Mouse (Mus musculus) frontal cortex, postnatal 10 days (tissue): ENCODE results near the gene Il1rap.
A peak's percentile ranks its signal among the peaks of the same experiment; 100 is the strongest.

ENCODE experiments used
- DNase-seq, 2 experiments: peaks; one replicate each; pipeline ENCODE4 v3.0.0; 2022; ENCODE audit warnings: low spot score in 2 of 2, mixed read lengths in 1 of 2

The Il1rap gene

DNA sequence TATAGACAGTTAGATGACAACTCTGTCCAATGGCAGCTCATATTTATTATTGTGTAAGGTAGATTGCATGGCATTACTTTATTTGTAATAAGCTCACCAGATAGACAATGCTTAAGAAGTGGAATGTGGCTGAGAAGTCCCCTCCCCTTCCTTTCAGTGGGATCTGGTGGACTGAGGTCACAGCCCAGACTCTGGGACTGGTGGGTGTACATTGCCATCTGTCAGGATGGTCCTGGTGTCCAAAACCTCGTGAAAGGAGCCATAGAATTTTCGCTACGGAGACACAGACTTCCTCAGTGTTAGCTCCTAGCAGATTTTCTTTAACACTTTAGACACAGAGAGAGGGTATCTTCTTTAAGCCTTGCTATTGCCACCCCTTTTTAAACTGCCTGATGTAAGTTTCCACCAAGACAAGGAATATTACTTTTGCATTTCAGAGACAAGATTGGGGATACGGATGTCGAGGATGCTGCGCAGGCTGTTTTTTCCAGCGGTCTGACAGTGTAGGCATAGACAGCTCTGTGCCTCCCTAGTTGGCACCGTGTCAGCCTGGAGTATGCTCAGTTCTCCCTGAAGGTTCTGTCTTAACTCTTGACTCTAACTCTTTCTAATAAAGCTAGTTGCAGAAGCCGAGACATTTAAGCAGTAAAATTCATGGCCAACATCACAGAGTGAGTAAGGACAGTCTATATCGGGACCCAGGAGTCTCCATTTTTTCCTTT, 31.2 kb downstream of the Il1rap start:
- no peak for DNase-seq

DNA sequence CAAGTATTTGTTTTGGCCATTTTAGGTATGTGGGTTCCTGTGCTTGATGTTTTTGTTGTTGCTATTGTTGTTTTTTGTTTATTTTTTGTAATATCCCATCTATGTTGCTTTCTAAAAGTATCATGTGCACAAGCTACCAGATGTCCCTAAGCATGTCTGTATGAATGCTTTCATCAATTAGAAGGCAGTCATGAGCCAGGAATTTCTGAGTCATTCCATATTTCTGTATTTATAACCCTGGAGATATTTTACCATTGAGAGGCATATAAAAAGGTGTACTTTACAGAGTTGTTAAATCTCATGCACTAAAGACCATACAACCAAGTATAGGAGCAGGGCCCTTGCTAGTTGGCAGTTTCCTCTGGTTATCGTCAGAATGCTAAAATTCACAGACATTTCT, 41.6 kb downstream of the Il1rap start:
- DNase-seq, result no peak

DNA sequence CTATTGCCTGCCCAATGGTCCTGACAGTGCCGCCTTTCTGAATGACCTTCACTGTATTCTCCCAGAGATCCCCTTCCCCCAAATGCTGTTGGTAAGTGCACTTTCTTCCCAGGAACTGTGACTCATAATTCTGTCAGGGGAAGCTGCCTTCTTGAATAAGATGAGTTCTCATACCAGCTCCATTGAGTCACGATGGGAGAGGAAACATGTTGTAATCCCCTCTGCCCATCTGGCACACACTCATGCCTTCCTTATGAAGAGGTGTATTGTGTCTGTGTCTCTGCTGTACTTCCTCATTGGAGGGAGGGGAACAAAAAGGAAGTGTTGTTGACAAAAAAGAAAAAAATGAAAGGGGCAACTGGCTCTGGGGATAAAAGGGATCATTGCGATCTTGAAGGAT, 44.6 kb downstream of the Il1rap start:
- DNase-seq, result no peak

DNA sequence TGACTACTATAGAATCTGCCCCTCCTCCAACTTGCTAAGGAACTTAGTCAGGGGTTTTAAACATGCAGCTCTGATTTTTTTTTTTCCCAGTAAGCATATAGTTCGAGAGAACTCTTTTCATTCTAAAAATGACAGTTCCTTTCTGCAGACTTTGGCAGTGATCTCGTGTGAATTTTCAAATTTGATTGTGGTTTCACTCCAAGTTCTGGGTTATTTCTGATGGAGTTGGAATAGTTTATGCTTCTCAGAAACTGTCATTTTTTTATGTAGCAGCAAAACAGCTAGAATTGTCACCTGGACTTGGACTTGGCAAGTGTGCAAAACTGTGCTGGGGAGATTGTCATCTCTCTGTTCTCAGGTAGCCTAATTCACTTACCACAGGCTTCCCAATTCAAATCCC, 53.3 kb downstream of the Il1rap start:
- DNase-seq, result no peak

DNA sequence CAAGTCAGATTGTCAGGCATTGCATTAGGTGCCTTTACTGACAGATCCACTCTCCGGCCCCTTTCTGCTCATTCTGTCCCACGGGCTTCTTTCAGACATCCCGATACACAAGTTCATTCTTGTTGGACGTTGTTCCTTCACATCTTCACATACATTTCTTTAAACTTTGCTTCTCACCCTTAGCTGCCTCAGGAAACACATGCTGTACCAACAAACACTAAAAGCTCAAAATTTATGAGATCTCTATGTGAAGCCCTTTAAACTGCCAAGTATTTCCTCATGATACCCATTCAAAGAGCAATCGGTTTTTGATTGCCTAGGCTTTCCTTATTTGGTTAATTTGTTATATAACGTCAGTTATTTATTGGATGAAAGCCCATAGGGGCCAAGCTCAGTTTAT, 61.6 kb downstream of the Il1rap start:
- DNase-seq, result no peak

DNA sequence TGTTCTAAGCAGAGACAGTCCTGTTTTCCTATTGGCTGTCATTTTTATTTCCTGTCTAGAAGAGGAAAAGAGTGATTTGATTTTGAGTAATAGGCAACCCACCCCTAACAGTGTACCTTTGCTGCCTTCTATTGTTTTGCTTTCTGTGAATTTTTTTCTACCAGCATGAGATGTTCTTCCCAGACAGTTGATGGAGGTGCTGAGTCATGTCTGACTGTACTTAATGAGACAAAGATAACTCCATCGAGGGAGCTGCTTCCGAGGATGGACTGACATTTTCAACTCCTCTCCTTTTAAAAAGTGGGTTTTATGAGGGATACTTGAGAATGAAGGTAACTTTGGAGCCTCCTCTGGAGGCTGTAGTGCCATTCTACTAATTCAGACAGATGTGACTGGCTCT, 64.6 kb downstream of the Il1rap start:
- DNase-seq, result no peak

DNA sequence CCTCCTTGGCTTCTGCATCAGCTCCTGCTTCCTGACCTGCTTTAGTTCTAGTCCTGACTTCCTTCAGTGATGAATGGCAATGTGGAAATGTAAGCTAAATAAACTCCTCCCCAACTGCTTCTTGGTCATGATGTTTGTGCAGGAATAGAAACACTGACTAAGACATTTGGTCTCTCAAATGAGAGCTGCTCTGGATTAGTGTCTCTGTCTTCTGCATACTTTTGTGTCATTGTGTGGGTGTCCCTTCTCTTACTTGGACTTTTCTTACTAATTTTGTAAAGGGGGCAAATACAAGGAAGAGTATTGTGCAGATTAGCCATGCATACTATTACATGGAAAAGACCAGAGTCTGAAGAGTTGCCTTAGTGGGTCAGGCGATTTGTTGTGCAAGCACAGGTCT, 65.5 kb downstream of the Il1rap start:
- no peak for DNase-seq

DNA sequence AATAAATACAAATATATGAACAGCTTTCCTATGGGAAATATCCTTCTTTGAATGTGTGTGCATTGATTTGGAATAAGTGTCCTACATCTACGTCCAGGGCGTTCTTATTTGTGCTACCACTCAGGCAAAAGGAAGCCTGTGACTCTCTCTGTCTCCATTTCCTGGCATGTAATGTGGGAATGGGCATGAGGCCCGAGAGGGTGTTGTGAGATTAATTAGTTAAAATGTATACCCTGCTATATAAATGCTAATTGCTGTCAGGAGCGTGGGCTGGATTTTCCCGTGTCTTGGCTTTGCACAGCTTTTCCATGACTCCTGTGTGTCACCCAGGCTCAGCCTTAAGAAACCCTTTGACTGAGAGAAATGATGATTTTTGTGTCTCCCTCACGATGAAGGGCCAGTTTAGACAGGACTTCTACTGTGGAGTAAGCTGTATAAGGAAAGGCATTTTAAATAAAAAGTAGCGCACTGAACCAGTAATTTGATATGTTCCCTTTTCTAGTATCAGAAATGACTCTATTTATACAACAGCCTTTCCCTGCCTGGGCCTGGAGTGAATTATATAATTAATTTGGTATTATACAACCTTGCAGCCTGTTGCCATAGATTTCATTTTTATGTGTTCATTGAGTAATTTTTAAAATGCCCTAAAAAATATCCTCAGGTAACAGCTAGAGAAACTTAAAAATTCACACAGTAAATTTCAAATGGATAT, 81.4 kb downstream of the Il1rap start:
- DNase-seq, result peak in 1 of 2 experiments; percentile 9

DNA sequence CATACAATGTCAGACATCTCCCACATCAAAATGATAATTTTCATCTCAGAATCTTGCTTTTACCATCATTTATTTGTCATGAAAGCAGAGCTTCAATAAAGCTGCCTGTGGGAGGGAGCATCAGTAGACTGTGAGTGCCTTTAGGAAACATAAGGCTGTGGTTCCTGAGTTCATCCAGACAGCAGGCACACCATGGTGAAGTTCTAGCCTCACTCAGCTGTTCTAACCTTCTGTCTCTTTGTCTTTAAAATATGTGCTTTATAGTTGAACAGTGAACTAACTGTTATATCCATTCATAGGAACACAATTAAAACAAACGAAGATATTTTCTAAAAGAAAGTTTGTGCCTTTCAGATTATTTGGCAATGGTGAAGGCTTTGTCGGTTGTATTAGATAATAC, 84.9 kb downstream of the Il1rap start:
- DNase-seq, result no peak

DNA sequence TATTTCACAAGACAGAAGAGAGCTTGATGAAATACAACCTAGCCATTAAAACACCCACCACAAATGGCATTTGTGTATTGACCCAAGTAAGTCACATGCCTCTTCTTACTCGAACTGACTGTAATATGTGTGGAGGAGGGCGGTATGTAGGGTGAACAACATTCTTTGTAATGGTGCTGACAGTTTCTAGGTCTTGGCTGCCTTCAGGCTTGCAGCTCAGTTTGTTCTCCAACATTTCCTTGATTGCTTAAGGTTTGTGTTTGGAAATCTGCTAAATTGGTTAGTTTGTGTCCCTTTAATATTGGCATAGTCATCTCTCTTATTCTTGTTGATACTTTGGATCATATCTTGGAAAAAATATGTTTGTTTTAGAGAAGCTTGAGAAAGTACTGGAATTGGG, 87.6 kb downstream of the Il1rap start:
- no peak for DNase-seq

DNA sequence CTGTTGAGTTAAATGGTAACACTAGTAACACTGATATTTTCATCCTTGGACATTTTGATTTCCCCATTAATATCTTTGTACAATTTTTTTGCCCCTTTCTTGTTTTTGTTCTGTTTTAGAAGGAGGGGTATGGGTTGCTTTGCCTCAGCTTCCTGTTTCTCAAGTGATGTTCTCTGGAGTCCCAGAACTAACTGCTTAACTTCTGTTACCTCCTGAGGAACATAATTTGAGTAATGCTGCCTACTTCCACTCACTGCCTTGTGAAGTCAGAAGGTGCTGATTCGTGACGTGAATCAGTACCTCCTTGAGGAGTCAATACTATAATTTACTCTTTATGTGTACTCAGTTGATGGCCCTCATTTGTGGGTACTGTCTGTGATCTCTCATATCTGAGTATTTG, 98.9 kb downstream of the Il1rap start:
- DNase-seq, result no peak

DNA sequence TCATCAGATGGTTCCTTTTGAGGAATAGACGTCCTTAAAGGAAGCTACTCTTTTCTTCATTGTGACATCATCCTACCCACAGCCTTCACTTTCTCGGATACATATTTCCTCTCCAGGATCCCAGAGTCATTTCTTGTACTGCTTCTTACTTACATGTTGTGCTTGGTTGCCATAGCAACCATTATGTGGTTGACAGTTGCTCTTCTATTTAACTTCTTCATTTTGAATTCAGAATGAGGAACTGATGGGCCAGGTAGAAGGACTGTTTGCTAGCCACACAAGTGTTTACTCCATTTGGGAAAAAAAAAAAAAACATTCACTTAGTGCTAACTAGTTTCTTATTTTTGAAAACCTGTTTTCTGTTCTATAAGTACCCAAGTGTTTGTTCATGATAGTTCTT, 108.3 kb downstream of the Il1rap start:
- no peak for DNase-seq

DNA sequence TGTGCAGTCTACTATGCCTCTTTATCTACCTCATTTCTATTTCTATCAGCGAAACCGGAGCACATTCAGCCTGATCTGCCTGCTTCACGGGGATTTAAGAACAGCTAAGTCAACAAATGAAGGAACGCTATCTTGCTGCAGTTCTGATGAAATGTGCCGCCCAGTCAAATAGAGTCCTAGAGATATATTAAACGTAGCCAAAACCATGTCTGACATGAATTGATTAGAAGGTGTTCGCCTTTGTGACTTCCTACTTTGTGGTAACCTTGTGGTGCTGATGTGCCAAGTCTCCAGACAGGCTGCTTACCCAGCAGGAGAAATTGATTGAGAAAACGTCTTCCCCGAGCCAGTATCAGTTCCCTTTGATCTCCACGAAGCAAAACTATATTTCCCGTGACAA, 109.8 kb downstream of the Il1rap start:
- no peak for DNase-seq

DNA sequence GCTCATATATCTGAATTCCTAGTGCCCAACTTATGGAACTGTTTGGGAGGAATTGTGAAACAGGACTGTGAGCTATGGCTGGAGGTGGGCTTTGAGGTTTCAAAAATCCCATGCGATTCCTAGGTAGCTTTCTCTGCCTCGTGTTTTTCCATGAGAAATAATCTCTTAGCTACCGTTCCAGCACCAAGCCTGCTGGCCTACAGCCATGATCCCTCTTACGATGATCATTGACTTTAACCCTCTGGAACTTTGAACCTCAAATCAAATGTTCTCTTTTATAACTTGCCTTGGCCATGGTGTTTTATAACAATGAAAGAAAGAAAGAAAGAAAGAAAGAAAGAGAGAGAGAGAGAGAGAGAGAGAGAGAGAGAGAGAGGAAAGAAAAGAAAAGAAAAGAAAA, 116.6 kb downstream of the Il1rap start:
- DNase-seq, result no peak

DNA sequence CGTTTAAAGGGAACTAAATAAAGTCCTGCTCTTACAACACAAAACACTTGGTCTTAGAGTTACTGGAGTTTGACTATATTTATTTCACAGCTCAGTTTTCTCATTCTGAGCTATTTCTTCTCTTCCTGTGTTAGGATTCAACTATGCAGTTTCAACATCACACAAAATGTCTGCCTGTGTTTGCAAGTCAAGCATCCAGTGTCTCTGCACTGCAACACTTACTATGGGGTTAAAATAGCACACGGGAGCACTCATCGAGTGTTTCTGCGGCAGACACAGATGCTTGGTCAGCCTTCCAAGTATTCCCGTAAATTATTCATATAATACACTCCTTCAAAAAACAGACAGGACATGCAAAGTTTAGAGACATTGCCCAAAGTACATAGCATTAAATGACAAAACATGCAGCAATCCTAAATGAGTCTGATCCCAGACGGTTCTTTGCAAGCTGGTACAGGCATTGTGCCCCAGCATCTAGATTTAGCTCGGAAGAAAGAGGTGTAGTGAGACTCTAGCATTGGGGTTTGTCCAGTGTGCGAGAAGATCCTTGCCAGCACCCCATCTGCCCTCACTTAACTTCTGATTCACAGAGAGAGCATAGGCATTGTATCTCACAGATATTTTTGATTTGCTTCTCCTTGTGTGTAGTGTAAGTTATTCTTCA, 119.1 kb downstream of the Il1rap start:
- DNase-seq, result no peak

DNA sequence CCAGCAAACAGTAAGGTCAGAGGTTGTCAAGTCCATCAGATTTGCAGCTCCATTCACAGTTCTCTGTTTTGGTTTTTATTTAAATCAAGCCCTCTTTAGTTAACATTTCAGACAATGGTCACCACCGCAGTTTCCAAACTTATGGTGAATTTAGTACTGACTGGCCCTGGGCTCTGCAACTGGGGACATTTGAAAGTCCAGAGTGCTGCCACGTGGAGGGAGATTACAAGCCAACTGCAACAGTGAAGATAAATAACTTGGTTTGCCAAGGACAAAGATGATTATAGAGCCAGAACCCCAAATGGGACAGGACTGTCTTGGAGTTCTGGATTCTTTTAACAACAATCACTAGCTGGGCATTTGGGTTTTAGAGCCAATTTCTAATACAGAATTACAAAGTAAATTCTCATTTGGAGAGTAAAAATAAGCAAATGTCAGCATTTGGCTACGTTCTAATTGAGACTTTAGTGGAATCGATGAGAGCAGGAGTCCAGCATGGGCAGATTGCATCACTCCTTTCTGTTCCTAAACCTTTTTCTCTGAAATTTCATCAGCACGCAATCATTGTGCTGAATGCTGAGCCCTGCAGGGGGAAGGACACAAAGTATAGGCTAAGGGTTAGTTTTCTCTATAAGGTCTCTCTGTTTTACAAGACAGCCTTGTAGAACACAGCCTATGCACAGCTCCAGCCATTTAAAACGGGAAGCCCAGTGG, 124.3 kb downstream of the Il1rap start:
- no peak for DNase-seq

DNA sequence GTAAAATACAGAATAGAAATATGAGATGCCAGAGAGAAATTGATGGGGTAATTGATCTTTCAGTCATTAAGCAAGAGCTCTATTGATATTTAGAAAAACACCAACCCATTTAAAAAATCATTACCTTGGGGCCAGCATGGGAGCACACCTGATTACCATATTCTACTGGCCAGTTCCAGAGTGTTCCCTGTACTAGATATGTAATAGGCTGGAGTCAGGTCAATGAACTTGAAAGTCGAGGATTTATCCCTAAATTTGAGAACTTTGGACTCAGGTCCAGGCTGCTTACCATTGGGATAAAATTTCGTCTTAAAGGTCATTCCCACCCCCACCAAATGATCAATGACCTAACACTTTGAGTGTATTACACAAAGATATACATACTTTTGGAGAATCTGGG, 125.0 kb downstream of the Il1rap start:
- DNase-seq, result no peak

DNA sequence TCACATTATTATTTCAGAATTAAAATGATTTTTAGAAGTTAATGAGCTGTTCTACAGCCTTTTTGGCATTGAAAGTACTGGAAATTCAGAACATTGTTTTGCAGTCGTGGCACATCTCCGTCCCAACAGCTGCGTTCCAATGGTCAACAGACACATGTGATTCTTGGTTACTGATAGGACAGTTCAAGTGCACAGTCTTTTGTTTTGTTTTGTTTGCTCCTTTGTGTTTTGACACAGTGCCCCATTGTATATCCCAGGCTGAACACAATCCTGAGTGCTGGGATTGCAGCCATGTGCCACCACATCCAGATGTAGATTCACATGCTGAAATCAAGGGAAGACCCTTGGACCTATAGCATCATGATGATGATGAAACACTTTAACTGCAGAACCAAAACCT, 129.4 kb downstream of the Il1rap start:
- DNase-seq, result no peak

DNA sequence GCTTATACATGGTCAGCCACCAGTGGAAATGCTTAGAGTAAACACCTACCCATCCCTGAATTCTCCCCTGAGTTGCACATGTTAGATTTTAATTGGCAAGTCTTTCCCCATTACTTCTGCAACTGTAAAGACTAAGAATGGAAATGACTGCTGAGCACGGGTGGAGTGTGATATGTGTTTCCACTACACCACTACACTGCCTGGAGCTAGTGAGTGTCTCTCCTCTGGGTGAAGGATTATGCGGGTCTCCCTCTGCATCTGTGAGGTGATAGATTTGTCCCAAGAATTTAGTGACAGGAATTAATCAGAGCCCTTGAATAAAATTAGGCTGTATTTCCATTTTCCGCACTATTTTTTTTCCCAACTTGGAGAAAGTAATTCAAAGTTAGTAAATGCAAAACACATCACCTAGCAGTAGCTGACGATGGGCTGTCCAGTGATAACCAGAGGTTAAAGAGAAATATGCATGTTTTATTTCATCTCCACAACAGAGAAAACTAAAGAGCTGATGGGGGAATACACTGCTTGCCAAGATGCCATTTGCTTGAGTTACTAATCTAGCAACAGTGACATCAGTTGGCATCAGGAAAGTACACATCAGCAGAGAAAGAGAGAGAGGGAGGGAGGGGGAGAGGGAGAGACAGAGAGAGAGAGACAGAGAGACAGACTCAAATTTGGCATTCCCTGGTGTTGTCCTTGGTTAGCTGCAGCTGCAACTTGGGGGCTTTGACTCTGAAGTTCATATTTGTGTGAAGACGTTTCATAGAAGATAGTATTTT, 132.2 kb downstream of the Il1rap start:
- no peak for DNase-seq

DNA sequence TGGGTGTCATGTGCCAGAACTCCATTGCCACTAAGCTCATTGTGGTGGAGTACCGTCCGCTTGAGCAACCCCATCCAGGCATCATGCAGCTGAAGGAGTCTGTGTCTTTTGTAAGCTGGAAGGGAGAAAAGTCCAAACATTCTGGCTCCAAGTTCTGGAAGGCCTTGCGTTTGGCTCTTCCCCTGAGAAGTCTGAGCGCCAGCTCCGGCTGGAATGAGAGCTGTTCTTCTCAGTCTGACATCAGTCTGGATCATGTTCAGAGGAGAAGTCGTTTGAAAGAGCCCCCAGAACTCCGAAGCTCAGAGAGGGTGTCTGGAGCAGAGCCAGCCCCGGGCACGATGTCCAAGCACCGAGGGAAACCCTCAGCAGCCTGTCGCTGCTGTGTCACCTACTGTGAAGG, 141.0 kb downstream of the Il1rap start:
- peak; percentile 27 to 34 for DNase-seq

DNA sequence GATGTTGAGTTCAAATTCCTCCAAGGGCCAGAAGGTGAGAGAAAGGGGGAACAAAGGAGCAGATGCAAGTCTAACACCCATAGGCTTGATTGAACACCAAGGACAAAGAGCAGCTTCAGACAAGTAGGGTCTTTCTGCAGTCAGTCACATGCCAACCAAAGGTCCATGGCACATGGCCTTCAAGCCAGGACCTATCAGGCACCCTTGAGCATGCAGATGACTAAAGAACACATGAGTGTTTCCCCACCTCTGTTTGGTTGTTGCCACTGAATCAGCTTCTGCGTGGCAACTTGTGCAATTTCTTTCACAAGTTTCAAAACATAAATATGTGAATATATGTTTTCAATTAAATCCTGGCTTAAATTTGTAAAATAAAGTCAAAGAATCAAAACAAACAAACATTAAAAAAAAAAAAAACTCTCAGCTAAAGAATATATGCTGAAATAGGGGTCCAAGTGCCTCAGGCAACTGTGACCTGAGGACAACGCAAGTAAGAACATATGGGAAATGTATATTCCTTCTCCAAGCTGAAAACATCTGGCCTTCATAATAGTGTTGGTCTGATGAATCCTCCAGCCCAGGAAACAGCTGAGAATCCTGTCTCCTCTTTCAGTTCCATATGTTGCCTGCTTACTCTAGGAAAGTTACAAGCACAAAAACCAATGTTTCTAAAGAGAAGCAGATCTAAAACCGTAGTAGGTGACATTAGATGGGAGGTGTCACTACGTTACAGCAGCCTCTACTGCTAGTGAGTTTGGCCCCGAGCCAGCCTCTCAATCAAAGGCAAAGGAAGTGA, 142.6 kb downstream of the Il1rap start:
- DNase-seq, result no peak
